Mouse (Mus musculus): ENCODE data around the gene Larp4b.

DNA sequence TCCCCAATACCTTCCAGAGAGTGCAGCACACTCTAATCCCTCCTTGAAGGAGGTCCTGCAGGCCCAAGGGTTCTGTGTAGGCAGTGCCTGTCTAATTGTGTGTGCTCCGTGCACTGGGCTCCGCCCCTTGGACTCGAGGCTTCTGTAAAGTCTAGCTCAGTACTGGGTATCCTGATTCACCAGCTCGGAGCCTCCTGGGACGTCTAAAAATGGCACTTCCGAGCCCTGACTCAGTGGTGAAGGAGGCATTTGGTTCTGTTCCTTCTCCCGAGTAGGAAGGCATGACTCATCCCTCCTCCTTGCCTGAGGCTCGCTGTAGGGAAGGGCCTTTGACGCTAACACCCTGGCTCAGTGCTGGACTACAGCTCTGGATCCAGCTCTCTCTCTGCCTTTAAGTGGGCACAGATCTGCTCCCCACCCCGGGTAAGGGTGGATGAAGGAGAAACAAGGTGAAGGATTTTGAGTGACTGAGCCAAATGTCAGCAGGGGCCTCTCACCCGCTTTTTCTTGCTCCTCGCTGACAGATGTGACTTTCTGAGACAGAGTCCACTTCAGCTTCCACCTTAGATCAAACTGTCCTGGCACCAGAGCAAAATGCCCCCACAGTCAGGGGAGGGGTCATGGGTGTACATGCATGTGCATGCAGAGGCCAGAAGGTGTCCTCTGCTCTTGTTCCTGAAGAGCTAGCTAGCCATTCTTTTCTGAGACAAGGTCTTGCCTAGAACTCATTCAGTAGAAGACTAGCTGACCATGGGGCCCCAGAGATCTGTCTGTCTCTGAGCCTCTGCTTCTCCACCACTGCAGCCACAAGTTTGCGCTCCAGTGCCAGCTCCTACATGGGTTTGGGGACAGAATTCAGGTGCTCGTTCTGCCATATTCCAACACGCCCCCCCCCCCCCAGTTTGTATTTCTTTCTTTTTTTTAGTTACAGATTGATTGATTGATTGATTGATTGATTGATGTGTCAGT, 97.8 kb downstream of the Larp4b start:
- TF ChIP-seq CTCF (IDR thresholded peaks at IDR 0.05; ENCODE audit: insufficient read depth, low read depth, low read length) (no peak), POLR2A (IDR thresholded peaks at IDR 0.05; ENCODE audit: insufficient read depth, low read depth, low read length) (no peak)

All from olfactory bulb, adult 2 months (tissue).